Mouse (Mus musculus) embryonic facial prominence, embryonic 11.5 days (tissue): Measurements from ENCODE around the gene Prkn. TPM values are rescaled to one million over a fixed set of nuclear protein-coding genes. Genes with fewer than 3 reads are reported as not detected.

Experiments used
- ATAC-seq: fragments of 200-750 bp; cut with Nextera tagmentation; replicated peaks from 2 replicates; pipeline ENCODE4 v1.8.0; 2017; ENCODE audit warnings: low read depth; ENCODE audit not compliant: insufficient number of reproducible peaks, low FRiP score, low TSS enrichment
- DNase-seq: peaks from one replicate; pipeline ENCODE4 v3.0.0-alpha.2; 2015; ENCODE audit warnings: low spot score
- H3K27ac ChIP-seq: fragments of 300-500 bp; sonication (generic); replicated peaks from 2 replicates; pipeline ENCODE4 v1.5.1; 2014; ENCODE audit warnings: mild to moderate bottlenecking, low read depth, low read length, control low read depth
- H3K27me3 ChIP-seq: fragments of 300-500 bp; sonication (generic); 2 replicates; pipeline ENCODE4 v1.6.1; 2014; ENCODE audit warnings: mild to moderate bottlenecking, low read length, moderate library complexity, mixed read lengths; ENCODE audit not compliant: control insufficient read depth, insufficient read depth
- H3K36me3 ChIP-seq: fragments of 300-500 bp; sonication (generic); replicated peaks from 2 replicates; pipeline ENCODE4 v1.6.1; 2014; ENCODE audit warnings: low read depth, mild to moderate bottlenecking, low read length, moderate library complexity, mixed read lengths; ENCODE audit not compliant: control insufficient read depth, insufficient read depth
- H3K4me1 ChIP-seq: fragments of 300-500 bp; sonication (generic); 2 replicates; pipeline ENCODE4 v1.6.1; 2014; ENCODE audit warnings: low read length, mixed read lengths; ENCODE audit not compliant: control insufficient read depth, insufficient read depth
- H3K4me2 ChIP-seq: fragments of 300-500 bp; sonication (generic); 2 replicates; pipeline ENCODE4 v1.6.1; 2014; ENCODE audit warnings: low read depth, mild to moderate bottlenecking, control low read depth, low read length, moderate library complexity
- H3K4me3 ChIP-seq: fragments of 300-500 bp; sonication (generic); 2 replicates; pipeline ENCODE4 v1.5.1; 2014; ENCODE audit warnings: low read depth, low read length, control low read depth
- H3K9ac ChIP-seq: fragments of 300-500 bp; sonication (generic); replicated peaks from 2 replicates; pipeline ENCODE4 v1.6.1; 2014; ENCODE audit warnings: mild to moderate bottlenecking, control low read depth, low read length
- H3K9me3 ChIP-seq: fragments of 300-500 bp; sonication (generic); replicated peaks from 2 replicates; pipeline ENCODE4 v1.6.1; 2016; ENCODE audit warnings: mild to moderate bottlenecking, low read length, inconsistent platforms, mixed read lengths; ENCODE audit not compliant: control insufficient read depth
- WGBS: fragments of 180-500 bp; shearing (Covaris S2); extraction: QIAGEN DNeasy Blood & Tissue Kit; methylation state at CpG from one replicate; pipeline ENCODE4 v1.1.7; 2014; 5-methylcytosine and 5-hydroxymethylcytosine counted together
- polyA plus RNA-seq: library from polyadenylated mRNA; unstranded; fragments of >200 nt; fragmentation: Nextera tagmentation; extraction: Ambion mirVana; gene quantifications from 2 replicates; pipeline ENCODE4 v1.2.1, GENCODE M21; 2014

Gene Prkn
- polyA plus RNA-seq, 1 experiment from 2014 or later, result 0.97 TPM

DNA sequence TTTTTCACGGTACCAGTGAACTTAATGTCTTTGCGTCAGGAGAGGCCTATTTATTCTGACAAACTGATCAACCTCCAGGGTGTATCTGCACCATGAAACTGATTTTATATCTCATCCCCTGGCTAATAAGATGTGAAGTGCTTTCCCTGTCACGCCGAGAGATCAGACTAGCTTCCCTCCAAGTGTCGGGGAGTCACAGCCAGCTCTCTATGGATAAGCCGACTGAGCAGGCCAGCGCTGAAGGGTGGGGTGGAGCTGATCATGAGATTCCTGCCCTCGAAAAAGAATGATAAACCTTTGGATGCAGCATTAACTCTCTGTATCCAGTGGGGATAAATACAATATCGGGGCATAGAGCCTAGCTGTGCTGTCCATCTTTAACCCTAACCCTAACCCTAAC is 1160.1 kb downstream of the Prkn start:
- no peak for ATAC-seq
- Histone ChIP-seq H3K36me3 (no peaks in the 10 kb centered on the region), H3K4me2 (no peak overlapping the region), H3K9ac (no peak overlapping the region), H3K27ac (no peak overlapping the region), H3K9me3 (no peaks in the 10 kb centered on the region), H3K4me1 (no peaks in the 10 kb centered on the region), H3K4me3 (no peak overlapping the region), H3K27me3 (no peaks in the 10 kb centered on the region)
- 82% methylated on average over 9 of the region's 9 CpGs for whole genome bisulfite sequencing
- no peak for DNase-seq

GRCm38 (mm10) chr17:12021326-12021725 is 1181.1 kb downstream of the Prkn start:
- no peaks in the 10 kb centered on the region for H3K27me3 ChIP-seq
- no peaks in the 10 kb centered on the region for H3K9me3 ChIP-seq
- no peaks in the 10 kb centered on the region for H3K4me1 ChIP-seq
- no peak for DNase-seq
- no peak overlapping the region for H3K4me3 ChIP-seq
- H3K36me3 ChIP-seq, result no peaks in the 10 kb centered on the region
- ATAC-seq, result no peak
- H3K9ac ChIP-seq, result no peak overlapping the region
- 49% methylated on average over 3 of the region's 3 CpGs for WGBS
- no peak overlapping the region for H3K27ac ChIP-seq
- H3K4me2 ChIP-seq, result no peak overlapping the region

DNA sequence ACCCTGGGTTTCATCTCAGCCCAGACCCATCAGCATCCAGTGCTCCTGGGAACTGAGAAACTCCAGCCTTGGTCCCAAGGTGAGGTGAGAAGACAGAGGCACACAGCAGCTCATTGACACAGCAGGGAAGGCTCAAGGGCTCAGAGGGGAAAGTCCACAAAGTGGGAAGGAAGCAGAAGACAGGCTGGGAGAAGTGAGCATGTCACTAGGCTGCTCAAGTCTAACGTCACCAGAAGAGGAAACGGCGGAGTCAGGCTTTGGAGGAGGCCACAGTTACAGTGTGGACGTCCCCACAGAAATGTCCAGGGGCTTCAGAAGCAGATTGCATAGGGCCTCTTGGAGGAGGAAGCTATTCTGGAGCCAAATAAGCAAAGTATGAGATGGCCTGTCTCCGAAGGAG is 1189.2 kb downstream of the Prkn start:
- Histone ChIP-seq H3K27ac (no peak overlapping the region), H3K4me1 (no peaks in the 10 kb centered on the region), H3K36me3 (no peaks in the 10 kb centered on the region), H3K27me3 (no peaks in the 10 kb centered on the region), H3K4me3 (no peak overlapping the region), H3K4me2 (no peak overlapping the region), H3K9ac (no peak overlapping the region), H3K9me3 (no peaks in the 10 kb centered on the region)
- DNase-seq, result no peak
- ATAC-seq, result no peak
- 66% methylated on average over 5 of the region's 5 CpGs for WGBS

- H3K27ac ChIP-seq, result no peak overlapping the region
- no peak overlapping the region for H3K9ac ChIP-seq
- ATAC-seq (no peak), DNase-seq (peak; percentile 37)
- H3K27me3 ChIP-seq, result no peaks in the 10 kb centered on the region
- no peaks in the 10 kb centered on the region for H3K4me1 ChIP-seq
- no peak overlapping the region for H3K4me2 ChIP-seq
- H3K9me3 ChIP-seq, result no peaks in the 10 kb centered on the region
- no peak overlapping the region for H3K4me3 ChIP-seq
- WGBS, result 16% methylated on average over 14 of the region's 14 CpGs
- H3K36me3 ChIP-seq, result no peaks in the 10 kb centered on the region
These were observed 1189.8 kb downstream of the Prkn start for GRCm38 (mm10) chr17:12029921-12030461.

DNA sequence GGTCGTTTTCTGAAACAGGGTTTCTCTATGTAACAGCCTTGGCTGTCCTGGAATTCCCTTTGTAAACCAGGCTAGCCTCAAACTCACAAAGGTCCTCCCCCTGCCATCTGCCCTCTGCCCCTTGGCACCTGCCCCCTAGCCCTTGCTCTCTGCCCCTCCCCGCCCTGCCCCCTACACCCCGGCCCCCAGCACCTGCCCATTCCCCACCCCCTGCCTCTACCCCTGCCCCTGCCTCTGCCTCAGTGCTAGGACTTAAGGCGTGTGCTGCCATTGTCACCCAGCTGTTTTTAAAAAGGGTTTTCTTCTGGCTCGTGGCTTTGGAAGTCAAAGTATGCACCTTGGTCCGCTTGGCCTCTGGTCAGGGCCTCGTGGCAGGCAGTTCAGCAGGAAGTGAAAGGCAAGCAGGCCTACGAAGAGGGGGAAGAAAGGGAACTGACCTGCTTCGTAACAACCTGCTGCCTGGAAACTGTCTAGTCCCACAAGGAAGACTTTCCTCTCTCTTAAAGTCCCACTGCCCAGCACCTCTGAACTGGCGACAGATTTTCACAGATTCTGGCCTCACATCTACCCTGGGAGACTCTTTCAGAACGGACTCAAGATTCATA is 1190.5 kb downstream of the Prkn start:
- H3K4me2 ChIP-seq, result no peak overlapping the region
- H3K4me1 ChIP-seq, result no peaks in the 10 kb centered on the region
- no peak overlapping the region for H3K4me3 ChIP-seq
- no peak overlapping the region for H3K27ac ChIP-seq
- 8% methylated on average over 11 of the region's 11 CpGs for WGBS
- H3K27me3 ChIP-seq, result no peaks in the 10 kb centered on the region
- no peak for DNase-seq
- H3K9me3 ChIP-seq, result no peaks in the 10 kb centered on the region
- H3K9ac ChIP-seq, result no peak overlapping the region
- H3K36me3 ChIP-seq, result no peaks in the 10 kb centered on the region
- ATAC-seq, result no peak

GRCm38 (mm10) chr17:12031203-12031942 is 1191.2 kb downstream of the Prkn start:
- no peak; the same call in 1 of the 2 replicates for ATAC-seq
- no peak overlapping the region for H3K4me3 ChIP-seq
- 0% methylated on average over 10 of the region's 10 CpGs for WGBS

GRCm38 (mm10) chr17:12032014-12032791 is 1192.0 kb downstream of the Prkn start:
- whole genome bisulfite sequencing, result 75% methylated on average over 10 of the region's 10 CpGs
- Histone ChIP-seq H3K9ac (no peak overlapping the region), H3K4me1 (no peaks in the 10 kb centered on the region), H3K4me3 (no peak overlapping the region), H3K4me2 (no peak overlapping the region), H3K27ac (no peak overlapping the region), H3K36me3 (no peaks in the 10 kb centered on the region), H3K27me3 (no peaks in the 10 kb centered on the region), H3K9me3 (no peaks in the 10 kb centered on the region)
- no peak for ATAC-seq
- no peak for DNase-seq

More at GRCm38 (mm10) chr17:12031203-12031942, 1191.2 kb downstream of the Prkn start:
- no peak overlapping the region for H3K27ac ChIP-seq
- H3K9me3 ChIP-seq, result no peaks in the 10 kb centered on the region
- no peaks in the 10 kb centered on the region for H3K4me1 ChIP-seq
- H3K4me2 ChIP-seq, result no peak overlapping the region; the same call in 1 of the 2 replicates
- H3K27me3 ChIP-seq, result no peaks in the 10 kb centered on the region
- no peak overlapping the region for H3K9ac ChIP-seq
- DNase-seq, result peak; percentile 77
- H3K36me3 ChIP-seq, result no peaks in the 10 kb centered on the region
